Mouse (Mus musculus): ENCODE results near the gene Grid2. TPM values are rescaled to one million over a fixed set of nuclear protein-coding genes. Genes with fewer than 3 reads are reported as not detected.

Gene Grid2
- polyA plus RNA-seq, 1 experiment from 2014 or later = 0.56 TPM

DNA sequence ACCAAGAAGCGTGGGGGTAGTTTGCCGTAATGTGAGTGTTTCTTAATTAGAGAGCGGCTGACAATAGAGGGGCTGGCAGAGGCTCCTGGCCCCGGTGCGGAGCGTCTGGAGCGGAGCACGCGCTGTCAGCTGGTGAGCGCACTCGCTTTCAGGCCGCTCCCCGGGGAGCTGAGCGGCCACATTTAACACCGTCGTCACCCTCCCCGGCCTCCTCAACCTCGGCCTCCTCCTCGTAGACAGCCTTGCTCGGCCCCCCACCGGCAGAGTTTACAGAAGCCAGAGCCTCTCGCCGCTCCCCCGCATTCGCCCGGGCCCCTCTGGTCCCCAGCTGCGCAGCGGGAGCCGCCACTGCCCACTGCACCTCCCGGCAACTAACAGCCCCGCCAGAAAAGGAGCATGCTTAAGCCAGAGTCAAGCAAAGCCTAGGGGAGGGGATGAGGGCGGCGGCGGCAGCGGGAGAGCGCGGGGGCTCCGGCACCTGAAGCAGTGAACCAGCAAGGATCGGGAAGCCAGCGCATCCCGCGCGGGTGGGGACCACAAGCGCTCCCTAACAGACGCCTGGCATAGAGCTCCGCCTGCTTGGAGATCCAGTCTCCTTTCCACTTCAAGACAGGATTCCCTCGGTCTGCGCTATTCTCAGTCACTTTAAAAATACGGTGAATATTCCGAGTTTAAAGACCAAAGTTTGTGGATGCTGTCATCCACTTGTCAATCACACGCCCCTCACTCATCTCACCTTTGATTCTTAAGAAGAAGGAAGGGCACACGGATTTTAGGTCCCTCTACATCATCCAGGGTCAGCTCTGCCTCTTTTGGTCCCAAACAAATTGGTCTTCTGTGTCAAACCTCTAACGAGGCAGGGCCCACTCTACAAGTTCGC, 1479.0 kb downstream of the Grid2 start:
- Histone ChIP-seq H3K4me1 (peaks cover 20% of the 10 kb centered on the region), H3K27me3 (ENCODE audit: low read depth, poor library complexity, severe bottlenecking) (peaks cover 93% of the 10 kb centered on the region), H3K36me3 (no peaks in the 10 kb centered on the region), H3K9me3 (replicated peaks) (no peaks in the 10 kb centered on the region), H3K27ac (replicated peaks) (peak overlapping the region; percentile 33; the same call in 1 of the 2 replicates), H3K4me3 (peak overlapping the region; percentile 66)
- under 1% methylated on average over 54 of the region's 54 CpGs for WGBS
- peak; percentile 60 for DNase-seq (ENCODE audit: low spot score)

DNA sequence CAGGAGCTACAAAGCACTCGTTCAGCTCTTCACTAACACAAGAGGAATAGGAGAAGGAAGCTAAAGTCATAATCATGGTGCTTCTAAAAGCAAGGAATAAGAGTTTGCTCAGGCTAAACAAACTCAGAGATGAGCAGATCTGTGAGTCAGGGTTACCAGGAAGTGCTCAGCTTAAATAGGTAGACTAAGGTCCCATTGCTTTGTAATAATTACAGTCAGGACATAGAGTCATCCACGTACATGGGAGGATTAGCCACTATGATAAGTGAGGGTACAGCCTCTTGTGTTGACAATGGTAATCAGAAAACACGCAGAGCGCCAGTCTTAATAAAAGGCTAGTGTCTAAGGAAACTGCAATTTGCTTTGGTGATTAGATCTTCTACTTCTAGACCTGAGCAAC, 1480.6 kb downstream of the Grid2 start:
- 79% methylated on average over 4 of the region's 4 CpGs for WGBS
- Histone ChIP-seq H3K27ac (replicated peaks) (no peak overlapping the region), H3K4me1 (peaks cover 14% of the 10 kb centered on the region), H3K9me3 (replicated peaks) (no peaks in the 10 kb centered on the region), H3K27me3 (ENCODE audit: low read depth, poor library complexity, severe bottlenecking) (peaks cover 93% of the 10 kb centered on the region), H3K36me3 (no peaks in the 10 kb centered on the region), H3K4me3 (no peak overlapping the region)
- no peak for DNase-seq (ENCODE audit: low spot score)

DNA sequence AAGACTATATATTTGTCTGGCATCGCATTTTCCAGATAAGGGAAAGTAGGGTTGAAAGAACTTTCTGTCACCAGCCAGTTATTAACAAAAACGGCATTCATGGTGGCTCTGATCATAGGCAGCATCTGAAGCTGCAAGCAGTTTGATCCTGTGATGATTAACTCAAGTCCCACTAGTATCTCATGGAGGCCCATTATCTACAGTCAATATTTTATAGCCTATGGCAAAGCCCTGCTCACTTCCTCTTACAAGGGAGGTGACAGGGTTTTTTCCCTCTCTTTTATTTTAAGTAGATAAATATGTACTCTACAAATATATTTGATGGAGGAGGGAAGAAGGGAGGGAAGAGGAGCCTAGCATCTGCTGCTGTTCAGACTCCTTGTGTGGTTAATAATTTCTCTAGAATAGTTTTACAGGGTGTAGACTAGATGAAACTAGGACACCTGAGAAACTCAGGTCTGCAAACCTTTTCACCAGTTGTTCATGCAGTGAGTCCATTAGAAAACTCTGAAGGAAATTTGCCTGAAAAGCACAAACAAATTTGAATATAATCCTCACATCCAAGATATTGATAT, 1487.3 kb downstream of the Grid2 start:
- H3K4me3 ChIP-seq = no peak overlapping the region
- no peak overlapping the region for H3K27ac ChIP-seq (replicated peaks)
- H3K4me1 ChIP-seq = no peaks in the 10 kb centered on the region
- H3K36me3 ChIP-seq = no peaks in the 10 kb centered on the region
- H3K27me3 ChIP-seq (ENCODE audit: low read depth, poor library complexity, severe bottlenecking) = peaks cover 36% of the 10 kb centered on the region
- WGBS = 83% methylated on average over 2 of the region's 2 CpGs
- no peaks in the 10 kb centered on the region for H3K9me3 ChIP-seq (replicated peaks)
- no peak for DNase-seq (ENCODE audit: low spot score)

All from midbrain, embryonic 10.5 days (tissue).